Comparison of ENCODE assay signal across 8 mouse cellular contexts in genomic region chr11:60930724-60931281, GRCm38 (mm10). TPM values are rescaled to one million over a fixed set of nuclear protein-coding genes. Genes with fewer than 3 reads are reported as not detected.
DNase-seq lines count a peak whose midpoint lies in the region; ATAC-seq and TF ChIP-seq lines count a peak whose summit lies in the region.

No protein-coding gene starts in this region.

- DNase-seq in neural tube, embryonic 11.5 days (ENCODE audit: low spot score): no peak
- DNase-seq in neural tube, embryonic 10.5 days (ENCODE audit: extremely low spot score, low spot score): no peak
- no peak for DNase-seq in embryonic facial prominence, embryonic 14.5 days (ENCODE audit: low spot score)
- DNase-seq in induced T-regulatory cell, adult 2 months (ENCODE audit: low read depth): peak; percentile 43
- DNase-seq in midbrain, postnatal 0 days (ENCODE audit: low spot score): no peak
- no peak for DNase-seq in cerebellum, postnatal 4 days (ENCODE audit: low spot score in 2 of 2)
- no peak for DNase-seq in layer of hippocampus, adult 18-20 months (ENCODE audit: low spot score in 2 of 2)
- no peak for DNase-seq in kidney, adult 9 months

- H3K9me3 ChIP-seq in neural tube, embryonic 11.5 days (ENCODE audit: control insufficient read depth, low read length): no peaks in the 10 kb centered on the region
- H3K9me3 ChIP-seq in embryonic facial prominence, embryonic 14.5 days (ENCODE audit: control insufficient read depth, low read length): no peaks in the 10 kb centered on the region
- no peaks in the 10 kb centered on the region for H3K9me3 ChIP-seq in midbrain, postnatal 0 days (ENCODE audit: low read length)

- no peak for ATAC-seq in neural tube, embryonic 11.5 days (ENCODE audit: insufficient read depth, low FRiP score, low TSS enrichment)
- no peak for ATAC-seq in embryonic facial prominence, embryonic 14.5 days (ENCODE audit: low read depth)
- no peak for ATAC-seq in midbrain, postnatal 0 days (ENCODE audit: low FRiP score)

- no peaks in the 10 kb centered on the region for H3K27me3 ChIP-seq in neural tube, embryonic 11.5 days (ENCODE audit: control insufficient read depth, insufficient read depth, low read length)
- H3K27me3 ChIP-seq in embryonic facial prominence, embryonic 14.5 days (replicated peaks; ENCODE audit: control insufficient read depth, insufficient read depth, low read length): no peaks in the 10 kb centered on the region
- H3K27me3 ChIP-seq in midbrain, postnatal 0 days (ENCODE audit: insufficient read depth, low read length): no peaks in the 10 kb centered on the region

- peak overlapping the region; percentile 91 for H3K4me2 ChIP-seq in neural tube, embryonic 11.5 days (ENCODE audit: low read depth)
- peak overlapping the region; percentile 72 for H3K4me2 ChIP-seq in embryonic facial prominence, embryonic 14.5 days (ENCODE audit: low read depth, low read length)
- peak overlapping the region; percentile 86 for H3K4me2 ChIP-seq in midbrain, postnatal 0 days (ENCODE audit: low read depth, low read length, poor library complexity, severe bottlenecking)

- peak overlapping the region; percentile 86 for H3K4me3 ChIP-seq in neural tube, embryonic 11.5 days (ENCODE audit: low read depth, low read length)
- H3K4me3 ChIP-seq in embryonic facial prominence, embryonic 14.5 days (ENCODE audit: low read depth, low read length): peak overlapping the region; percentile 77
- peak overlapping the region; percentile 64 for H3K4me3 ChIP-seq in midbrain, postnatal 0 days (ENCODE audit: low read depth, low read length)

- H3K27ac ChIP-seq in neural tube, embryonic 11.5 days (ENCODE audit: low read depth, low read length): no peak overlapping the region
- no peak overlapping the region for H3K27ac ChIP-seq in embryonic facial prominence, embryonic 14.5 days (replicated peaks; ENCODE audit: low read depth, low read length)
- no peak overlapping the region for H3K27ac ChIP-seq in midbrain, postnatal 0 days (ENCODE audit: low read depth, low read length)

- 29% methylated on average over 7 of the region's 7 CpGs for WGBS in neural tube, embryonic 11.5 days
- WGBS in embryonic facial prominence, embryonic 14.5 days: 32% methylated on average over 7 of the region's 7 CpGs
- 23% methylated on average over 7 of the region's 7 CpGs for WGBS in midbrain, postnatal 0 days

- H3K9ac ChIP-seq in neural tube, embryonic 11.5 days (ENCODE audit: low read length): peak overlapping the region; percentile 84
- H3K9ac ChIP-seq in embryonic facial prominence, embryonic 14.5 days (ENCODE audit: low read depth, low read length): peak overlapping the region; percentile 82
- peak overlapping the region; percentile 14; the same call in 1 of the 2 replicates for H3K9ac ChIP-seq in midbrain, postnatal 0 days (replicated peaks; ENCODE audit: low read length, poor library complexity, severe bottlenecking)

- H3K36me3 ChIP-seq in neural tube, embryonic 11.5 days (ENCODE audit: control insufficient read depth, insufficient read depth, low read length): no peaks in the 10 kb centered on the region
- H3K36me3 ChIP-seq in embryonic facial prominence, embryonic 14.5 days (ENCODE audit: control insufficient read depth, insufficient read depth, low read length): 0 out of 2 replicates have a peak, but pooled peaks cover 4% of the 10 kb centered on the region
- no peaks in the 10 kb centered on the region for H3K36me3 ChIP-seq in midbrain, postnatal 0 days (ENCODE audit: insufficient read depth, low read length)

- no peak for TF ChIP-seq CTCF in midbrain, postnatal 0 days (IDR thresholded peaks at IDR 0.05)

- peaks cover 14% of the 10 kb centered on the region for H3K4me1 ChIP-seq in neural tube, embryonic 11.5 days (ENCODE audit: control insufficient read depth, insufficient read depth, low read length)
- peaks cover 28% of the 10 kb centered on the region for H3K4me1 ChIP-seq in embryonic facial prominence, embryonic 14.5 days (ENCODE audit: control insufficient read depth, insufficient read depth, low read length)
- H3K4me1 ChIP-seq in midbrain, postnatal 0 days (ENCODE audit: insufficient read depth, low read length): peaks cover 12% of the 10 kb centered on the region

RNA-seq across cellular contexts. Expression of gene Map2k3, which starts 1.0 kb away (rescaled TPM):
- polyA plus RNA-seq in neural tube, embryonic 11.5 days (2014; fragmentation: Nextera tagmentation; extraction: Ambion mirVana): 48.3 and 52.2 TPM in 2 replicates
- polyA plus RNA-seq in embryonic facial prominence, embryonic 14.5 days (2014; fragmentation: Nextera tagmentation; extraction: Ambion mirVana): 76.1 and 78.6 TPM in 2 replicates
- total RNA-seq in midbrain, postnatal 0 days (2014; rRNA removed): 10.1 and 23.1 TPM in 2 replicates
- polyA plus RNA-seq in midbrain, postnatal 0 days (2015; fragmentation: Nextera tagmentation; extraction: Ambion mirVana): 22.9 and 23.4 TPM in 2 replicates
- total RNA-seq in layer of hippocampus, adult 18-20 months (2021): 10 to 100 TPM; 12.0 to 12.8 TPM

RNA-seq across cellular contexts. Expression of gene Natd1, which starts 16.3 kb away (rescaled TPM):
- 26.1 and 29.7 TPM in 2 replicates for polyA plus RNA-seq in neural tube, embryonic 11.5 days (2014; fragmentation: Nextera tagmentation; extraction: Ambion mirVana)
- polyA plus RNA-seq in embryonic facial prominence, embryonic 14.5 days (2014; fragmentation: Nextera tagmentation; extraction: Ambion mirVana): 18.8 and 19.4 TPM in 2 replicates
- total RNA-seq in midbrain, postnatal 0 days (2014; rRNA removed): 28.7 and 33.5 TPM in 2 replicates
- 14.5 and 15.9 TPM in 2 replicates for polyA plus RNA-seq in midbrain, postnatal 0 days (2015; fragmentation: Nextera tagmentation; extraction: Ambion mirVana)
- total RNA-seq in layer of hippocampus, adult 18-20 months (2021): 10 to 100 TPM in 1 of 2 experiments, 1 to 10 TPM in 1; 9.6 to 12.1 TPM

RNA-seq across cellular contexts. Expression of gene Tmem11, which starts 51.7 kb away (rescaled TPM):
- polyA plus RNA-seq in neural tube, embryonic 11.5 days (2014; fragmentation: Nextera tagmentation; extraction: Ambion mirVana): 63.7 and 64.7 TPM in 2 replicates
- 61.6 and 61.7 TPM in 2 replicates for polyA plus RNA-seq in embryonic facial prominence, embryonic 14.5 days (2014; fragmentation: Nextera tagmentation; extraction: Ambion mirVana)
- total RNA-seq in midbrain, postnatal 0 days (2014; rRNA removed): 47.1 and 53.4 TPM in 2 replicates
- 52.0 and 55.5 TPM in 2 replicates for polyA plus RNA-seq in midbrain, postnatal 0 days (2015; fragmentation: Nextera tagmentation; extraction: Ambion mirVana)
- 10 to 100 TPM; 29.4 to 30.7 TPM for total RNA-seq in layer of hippocampus, adult 18-20 months (2021)

Comparison
In these comparisons a context has a peak if more than half of its experiments do, and no peak if none do; other contexts are left out.
1. H3K9ac ChIP-seq: peak in every context shown above with its lines; median percentile 84 in neural tube, embryonic 11.5 days; 82 in embryonic facial prominence, embryonic 14.5 days; 14 in midbrain, postnatal 0 days.